Mouse (Mus musculus): ENCODE data around the gene Npcd.

DNA sequence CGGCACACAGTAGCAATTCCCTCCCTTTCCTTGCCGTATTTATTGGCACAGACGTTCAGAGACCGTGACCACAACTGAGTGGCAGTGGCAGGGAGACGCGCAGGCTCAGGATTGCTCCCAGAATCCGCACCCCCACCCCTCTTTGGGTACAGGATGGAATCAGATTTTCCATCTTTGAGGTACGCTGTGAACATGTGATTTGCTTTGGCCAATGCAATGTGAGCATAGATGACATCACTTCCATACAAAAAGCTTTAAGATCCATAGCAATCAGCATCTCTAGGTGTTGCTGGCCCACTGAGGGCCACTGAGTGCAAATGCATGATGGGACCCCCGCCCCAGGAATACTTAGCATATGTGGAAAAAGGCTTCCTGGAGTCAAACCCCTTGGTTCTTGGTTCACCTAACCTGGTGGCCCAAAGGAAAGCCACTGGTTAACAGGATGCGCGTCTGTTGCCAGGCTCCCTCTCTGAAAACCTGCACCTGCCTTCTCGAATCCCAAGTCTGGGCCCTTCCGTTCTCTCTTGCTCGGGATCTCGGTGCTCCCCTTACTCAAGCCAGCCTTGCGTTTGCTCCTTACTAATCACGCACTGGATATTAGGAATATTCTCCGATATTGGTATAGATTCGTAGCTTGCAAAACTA, 48.7 kb upstream of the Npcd start:
- TF ChIP-seq CTCF (conservative IDR thresholded peaks at IDR 0.05; ENCODE audit: insufficient read depth, insufficient read length, low read depth, low read length) (no peak), POLR2A (IDR thresholded peaks at IDR 0.05; ENCODE audit: low read depth, low read length) (no peak)
